Mouse (Mus musculus) cerebellum, adult 9-11 months (tissue): Measurements from ENCODE around the gene Adnp.
"Not testable (repeated sequence)": the region's sequence is repeated elsewhere in the genome, so short reads cannot be mapped to it uniquely, and the experiment has no call there.

ENCODE experiments used
- DNase-seq: peaks from one replicate; pipeline ENCODE4 v3.0.0; 2022

Gene Adnp

DNA sequence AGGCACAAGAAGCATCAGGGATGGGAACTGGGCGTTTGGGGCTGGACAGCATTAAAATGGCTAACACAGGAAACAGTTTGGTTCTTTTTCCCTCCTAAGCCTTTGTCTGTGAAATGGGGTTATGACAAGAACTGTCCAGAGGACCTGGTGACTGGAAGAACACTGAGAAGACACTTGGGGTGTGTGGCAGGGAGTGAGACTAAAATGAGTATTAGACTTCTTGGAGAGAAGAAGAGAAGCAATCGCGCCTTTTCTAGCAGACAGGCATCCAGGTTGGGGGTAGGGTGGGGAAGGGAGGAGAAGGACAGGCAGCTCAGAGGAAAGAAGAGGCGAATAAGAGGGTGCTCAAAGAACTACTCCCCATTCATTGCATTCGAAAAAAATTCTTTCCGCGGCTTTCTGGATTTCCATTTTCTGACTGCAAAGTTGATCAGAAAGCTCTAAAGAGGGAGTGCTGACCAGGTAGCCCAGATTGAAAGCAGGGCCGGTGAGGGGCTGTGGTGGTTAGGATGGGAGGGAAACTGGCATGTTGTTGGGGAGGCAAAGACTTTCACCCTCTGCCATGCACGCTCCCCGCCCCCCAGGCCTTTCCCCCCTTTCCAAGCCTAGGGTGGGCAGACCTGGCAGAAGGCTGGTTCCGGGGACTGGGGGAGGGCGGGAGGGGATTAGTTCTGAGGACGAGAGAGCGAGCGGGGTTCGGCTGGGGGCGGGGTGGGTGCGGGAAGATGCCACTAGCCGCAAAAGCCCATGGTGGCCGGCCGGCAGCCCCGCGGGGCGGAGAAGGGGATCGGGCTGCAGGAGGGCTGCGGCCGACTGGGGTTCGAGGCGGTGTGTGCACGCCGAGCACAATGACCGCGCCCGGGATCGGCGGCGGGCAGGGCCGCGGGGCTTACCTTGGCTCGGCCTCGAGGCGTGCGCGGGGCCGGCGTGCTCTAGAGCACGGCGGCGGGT, 956 bp downstream of the Adnp start:
- DNase-seq = peak; percentile 58

DNA sequence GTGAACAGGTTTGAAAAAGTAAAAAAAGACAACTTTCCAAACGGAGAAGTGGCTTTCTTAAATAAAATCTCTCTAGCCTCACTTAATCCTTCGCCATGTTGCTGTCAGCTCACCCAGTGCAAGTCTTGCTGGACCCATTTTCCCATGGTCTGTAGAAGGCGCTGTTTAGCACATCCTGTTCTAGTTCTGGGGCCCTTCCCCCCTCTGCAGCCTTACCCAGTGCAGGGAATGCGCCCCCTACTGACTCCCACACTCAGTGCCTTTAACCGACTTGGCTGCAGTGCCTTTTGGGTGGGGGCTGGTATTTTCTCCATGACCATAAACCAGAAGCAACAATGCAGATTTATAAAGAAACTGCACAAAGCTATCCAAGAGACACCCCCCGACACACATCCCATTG, 1.6 kb downstream of the Adnp start:
- peak; percentile 87 for DNase-seq

- peak; percentile 23 for DNase-seq
Observed at GRCm38 (mm10) chr2:168204476-168204999, 2.4 kb downstream of the Adnp start.

- DNase-seq = no peak
Observed at GRCm38 (mm10) chr2:168200014-168200691, 6.8 kb downstream of the Adnp start.

- no peak for DNase-seq
Observed at GRCm38 (mm10) chr2:168199476-168199875, 7.4 kb downstream of the Adnp start.

GRCm38 (mm10) chr2:168198421-168198820, 8.5 kb downstream of the Adnp start:
- DNase-seq = no peak

- DNase-seq = no peak
Observed at GRCm38 (mm10) chr2:168195721-168196120, 11.2 kb downstream of the Adnp start.

DNA sequence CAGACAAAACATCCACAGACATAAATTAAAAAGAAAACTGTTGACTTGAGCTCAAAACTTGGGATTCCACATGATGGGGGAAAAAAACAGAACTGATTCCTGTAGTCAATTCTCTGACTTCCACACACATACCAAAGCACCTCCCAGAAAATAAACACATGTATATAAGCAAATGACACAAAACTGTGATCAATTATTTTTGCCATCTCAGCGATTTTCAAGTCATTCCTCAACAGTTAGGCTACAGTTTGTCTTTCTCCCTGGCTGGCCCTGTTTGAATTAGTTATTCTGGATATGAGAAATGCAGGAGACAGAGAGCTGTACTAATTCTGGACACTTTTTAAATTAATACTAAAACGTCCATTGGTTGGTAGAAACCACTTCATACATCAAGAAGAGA, 13.2 kb downstream of the Adnp start:
- no peak for DNase-seq

GRCm38 (mm10) chr2:168191856-168192255, 15.1 kb downstream of the Adnp start:
- DNase-seq = no peak

- no peak for DNase-seq
Observed at GRCm38 (mm10) chr2:168175946-168176345, 31.0 kb downstream of the Adnp start.

DNA sequence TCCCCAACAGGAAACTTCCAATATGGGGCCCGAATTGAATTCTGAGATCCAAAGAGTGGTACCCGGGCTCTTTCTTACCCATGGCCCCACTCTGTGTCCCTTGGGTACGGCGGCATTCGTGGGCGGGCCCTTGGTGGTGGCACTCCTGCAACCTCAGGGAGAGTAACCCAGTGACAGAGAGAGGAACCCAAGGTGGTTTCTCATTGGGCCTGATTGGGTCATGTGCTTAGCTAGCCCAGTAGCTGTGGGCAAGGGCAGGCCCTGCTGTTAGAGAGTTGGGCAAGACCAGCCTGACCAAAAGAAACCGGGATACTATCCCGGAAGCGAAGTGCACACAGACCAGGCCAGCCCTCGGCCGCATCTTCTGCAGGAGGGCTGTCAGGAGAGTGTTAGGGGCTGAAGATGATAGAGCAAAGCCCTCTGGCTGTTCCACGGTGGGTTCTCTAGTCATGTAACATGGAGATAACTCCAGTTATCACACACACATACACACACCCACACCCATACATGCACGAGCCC, 36.7 kb downstream of the Adnp start:
- no peak for DNase-seq

- DNase-seq = no peak
Observed at GRCm38 (mm10) chr2:168169800-168170113, 37.2 kb downstream of the Adnp start.

- no peak for DNase-seq
Observed at GRCm38 (mm10) chr2:168168892-168169799, 37.8 kb downstream of the Adnp start.

- no peak for DNase-seq
Observed at GRCm38 (mm10) chr2:168167781-168168180, 39.1 kb downstream of the Adnp start.

- no peak for DNase-seq
Observed at GRCm38 (mm10) chr2:168166750-168167460, 40.0 kb downstream of the Adnp start.

DNA sequence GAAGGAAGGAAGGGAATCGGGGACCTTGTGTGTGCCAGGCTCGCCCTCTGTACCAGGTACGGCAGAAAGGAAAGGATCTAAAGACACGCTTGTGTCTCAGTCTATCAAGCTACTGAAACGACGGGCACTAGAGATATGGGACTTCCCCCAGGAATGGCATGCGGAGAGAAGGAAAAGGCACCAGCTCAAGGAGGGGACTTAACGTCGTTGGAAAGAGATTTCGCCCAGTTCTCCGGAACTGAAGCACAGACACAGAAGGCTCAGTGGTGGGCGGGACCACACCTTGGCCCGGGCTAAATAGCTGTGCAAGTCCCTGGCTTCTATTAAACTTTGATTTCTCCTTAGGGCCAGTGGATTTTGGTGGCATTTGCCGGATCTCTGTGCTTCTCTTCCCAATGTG, 44.9 kb downstream of the Adnp start:
- DNase-seq = no peak

- no peak for DNase-seq
Observed at GRCm38 (mm10) chr2:168161514-168161971, 45.4 kb downstream of the Adnp start.

GRCm38 (mm10) chr2:168160370-168160930, 46.5 kb downstream of the Adnp start:
- no peak for DNase-seq

DNA sequence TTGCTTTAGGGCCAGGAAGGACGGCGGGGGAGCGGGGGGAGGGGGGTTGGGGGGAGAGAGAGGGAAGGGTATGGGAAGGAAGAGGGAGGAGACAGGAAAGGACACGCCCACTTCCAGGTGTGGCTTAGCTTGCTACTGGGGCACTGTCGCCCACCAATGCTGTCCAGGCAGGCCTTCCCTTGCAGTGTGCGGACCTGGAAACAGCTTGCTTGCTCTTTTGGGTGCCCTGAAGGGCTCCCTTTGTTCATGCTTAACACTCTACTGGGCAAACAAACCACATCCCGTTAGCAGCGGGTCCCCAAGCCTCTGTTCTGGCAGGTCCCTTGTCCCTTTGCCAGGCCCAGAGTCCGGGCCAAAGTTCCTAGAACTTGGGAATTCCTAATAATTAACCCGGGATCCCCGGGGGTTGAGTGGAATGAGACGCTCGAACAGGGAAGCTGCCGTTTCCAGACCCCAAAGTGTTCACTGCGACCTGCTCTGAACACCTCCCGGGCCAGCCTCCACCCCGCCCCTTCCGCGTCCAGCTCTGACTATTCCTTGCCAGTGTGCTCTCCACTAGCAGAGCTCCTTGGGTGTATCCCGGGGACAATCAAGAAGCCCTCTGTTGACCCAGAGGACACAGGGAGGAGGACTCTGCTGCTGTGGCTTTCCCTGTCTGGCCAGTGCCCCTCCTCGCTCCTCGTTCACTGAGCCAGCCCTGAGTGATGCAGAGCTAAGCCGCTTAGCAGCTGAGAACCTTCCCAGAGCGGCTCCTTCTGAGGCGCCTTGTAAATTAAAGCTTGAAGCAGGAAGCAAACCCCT, 47.8 kb downstream of the Adnp start:
- no peak for DNase-seq

DNA sequence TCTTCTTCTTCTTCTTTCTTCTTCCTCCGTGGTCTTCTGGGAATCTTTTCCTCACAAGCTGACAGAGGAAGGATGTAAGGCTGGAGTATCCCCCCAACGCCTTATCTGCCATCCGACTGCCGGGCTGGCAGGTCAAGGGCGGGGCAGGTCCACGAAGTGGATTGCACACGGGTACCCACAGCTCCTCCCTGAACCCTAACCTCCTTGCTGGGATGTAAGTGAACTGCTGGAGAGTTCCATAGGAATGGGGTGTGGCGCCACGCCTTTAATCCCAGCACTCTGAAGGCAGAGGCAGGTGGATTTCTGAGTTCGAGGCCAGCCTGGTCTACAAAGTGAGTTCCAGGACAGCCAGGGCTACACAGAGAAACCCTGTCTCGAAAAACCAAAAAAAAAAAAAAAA, 48.9 kb downstream of the Adnp start:
- not testable (repeated sequence) for DNase-seq

- DNase-seq = no peak
Observed at GRCm38 (mm10) chr2:168156361-168156760, 50.6 kb downstream of the Adnp start.
